Comparison of ENCODE assay signal across 25 mouse cellular contexts in the genomic region with DNA sequence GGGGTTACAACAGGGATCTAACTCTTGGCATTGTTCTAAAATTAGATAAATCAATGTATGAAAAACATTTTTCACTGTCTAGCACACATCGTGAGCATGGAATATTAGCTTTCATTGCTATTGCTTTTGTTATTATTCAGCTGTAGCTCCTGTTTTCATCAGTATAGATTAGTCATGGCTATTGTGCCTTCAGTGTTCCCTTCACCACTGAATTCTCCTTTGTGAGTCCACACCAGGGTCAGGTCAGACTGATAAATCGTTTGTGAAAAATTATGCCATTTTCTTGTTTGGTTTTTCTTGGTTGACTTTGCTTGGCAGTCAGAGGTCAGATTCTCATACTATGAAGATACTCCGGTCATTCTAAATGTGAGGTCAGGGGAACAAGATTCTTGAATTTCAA.
A peak's percentile ranks its signal among the peaks of the same experiment; 100 is the strongest.
DNase-seq lines count a peak whose midpoint lies in the region; ATAC-seq and TF ChIP-seq lines count a peak whose summit lies in the region.
"Had no signal": no experiment of that assay in that cellular context is flagged by ENCODE, and none has a peak within 500 bp of the region (broad histone marks: within the 10 kb centered on the region; RNA-seq: fewer than 3 reads in every experiment).

No protein-coding gene starts in this region.

- DNase-seq in embryo, embryonic 10 days (ENCODE audit: low spot score) = peak; percentile 39
- no peak for DNase-seq in embryo, embryonic 9.5 days (ENCODE audit: extremely low spot score)
- DNase-seq in hindbrain, embryonic 11.5 days (ENCODE audit: low spot score) = no peak
- DNase-seq in hindbrain, postnatal 0 days (ENCODE audit: low spot score) = no peak
- no peak for DNase-seq in midbrain, embryonic 10.5 days (ENCODE audit: low spot score)
- DNase-seq: adrenal gland, adult 8-10 months; adrenal gland, postnatal 25 days; cerebellum, adult 18-20 months; cerebellum, adult 9-10 months; cerebellum, postnatal 25 days; gastrocnemius, postnatal 25 days; heart, adult 18-20 months; heart, postnatal 10 days; heart, postnatal 36 days; kidney, adult 2 months had no signal

- no peaks in the 10 kb centered on the region for H3K27me3 ChIP-seq in hindbrain, embryonic 11.5 days (ENCODE audit: control insufficient read depth, insufficient read depth, low read length)
- no peaks in the 10 kb centered on the region for H3K27me3 ChIP-seq in hindbrain, postnatal 0 days (ENCODE audit: insufficient read depth, low read length)
- H3K27me3 ChIP-seq in midbrain, embryonic 16.5 days (ENCODE audit: control insufficient read depth, insufficient read depth, low read depth, low read length) = no peaks in the 10 kb centered on the region
- no peaks in the 10 kb centered on the region for H3K27me3 ChIP-seq in midbrain, embryonic 10.5 days (ENCODE audit: low read depth, poor library complexity, severe bottlenecking)
- H3K27me3 ChIP-seq: embryonic facial prominence, embryonic 13.5 days; forebrain, embryonic 12.5 days; forebrain, embryonic 15.5 days; heart, embryonic 12.5 days; heart, embryonic 15.5 days had no signal

- H3K9ac ChIP-seq in hindbrain, embryonic 11.5 days (ENCODE audit: low read depth, low read length) = no peak overlapping the region
- H3K9ac ChIP-seq in hindbrain, postnatal 0 days (replicated peaks; ENCODE audit: low read length) = no peak overlapping the region
- H3K9ac ChIP-seq in midbrain, embryonic 16.5 days (ENCODE audit: low read depth, low read length) = no peak overlapping the region
- H3K9ac ChIP-seq: embryonic facial prominence, embryonic 13.5 days; forebrain, embryonic 12.5 days; forebrain, embryonic 15.5 days; heart, embryonic 12.5 days; heart, embryonic 15.5 days had no signal

- H3K27ac ChIP-seq in hindbrain, embryonic 11.5 days (ENCODE audit: low read depth, low read length) = no peak overlapping the region
- H3K27ac ChIP-seq in hindbrain, postnatal 0 days = no peak overlapping the region
- H3K27ac ChIP-seq in midbrain, embryonic 16.5 days (ENCODE audit: low read length) = peak overlapping the region; percentile 26; the same call in 1 of the 2 replicates
- H3K27ac ChIP-seq in midbrain, embryonic 10.5 days (replicated peaks) = no peak overlapping the region
- H3K27ac ChIP-seq: embryonic facial prominence, embryonic 10.5 days; embryonic facial prominence, embryonic 13.5 days; forebrain, embryonic 12.5 days; forebrain, embryonic 15.5 days; heart, embryonic 15.5 days had no signal

- H3K4me2 ChIP-seq in hindbrain, embryonic 11.5 days (replicated peaks; ENCODE audit: low read depth, low read length) = no peak overlapping the region
- H3K4me2 ChIP-seq in hindbrain, postnatal 0 days (ENCODE audit: low read depth, low read length) = no peak overlapping the region
- no peak overlapping the region for H3K4me2 ChIP-seq in midbrain, embryonic 16.5 days (ENCODE audit: low read length)
- H3K4me2 ChIP-seq: embryonic facial prominence, embryonic 13.5 days; forebrain, embryonic 12.5 days; forebrain, embryonic 15.5 days; heart, embryonic 12.5 days; heart, embryonic 15.5 days had no signal

- H3K4me3 ChIP-seq in hindbrain, embryonic 11.5 days (ENCODE audit: low read depth, low read length) = no peak overlapping the region
- H3K4me3 ChIP-seq in hindbrain, postnatal 0 days (ENCODE audit: low read length) = no peak overlapping the region
- no peak overlapping the region for H3K4me3 ChIP-seq in midbrain, embryonic 16.5 days (ENCODE audit: low read depth, low read length)
- H3K4me3 ChIP-seq in midbrain, embryonic 10.5 days = no peak overlapping the region
- H3K4me3 ChIP-seq: embryonic facial prominence, embryonic 10.5 days; embryonic facial prominence, embryonic 13.5 days; erythroblast, embryonic 14.5 days; forebrain, embryonic 12.5 days; forebrain, embryonic 15.5 days; heart, embryonic 12.5 days; heart, embryonic 15.5 days had no signal

- ATAC-seq in hindbrain, embryonic 11.5 days (ENCODE audit: low FRiP score) = peak; percentile 67; the same call in 1 of the 2 replicates
- no peak for ATAC-seq in hindbrain, postnatal 0 days
- ATAC-seq in midbrain, embryonic 16.5 days = no peak
- ATAC-seq: activated CD4-positive, CD25-positive, alpha-beta regulatory T cell, adult 4 months; forebrain, embryonic 15.5 days; intestine, postnatal 0 days had no signal

- 27% methylated on average over 3 of the region's 3 CpGs for WGBS in hindbrain, embryonic 11.5 days
- WGBS in hindbrain, postnatal 0 days = 26% methylated on average over 3 of the region's 3 CpGs
- 24% methylated on average over 3 of the region's 3 CpGs for WGBS in midbrain, embryonic 16.5 days
- WGBS in midbrain, embryonic 10.5 days = 50% methylated on average over 3 of the region's 3 CpGs

- no peaks in the 10 kb centered on the region for H3K9me3 ChIP-seq in hindbrain, embryonic 11.5 days (ENCODE audit: control insufficient read depth, low read length)
- no peaks in the 10 kb centered on the region for H3K9me3 ChIP-seq in hindbrain, postnatal 0 days (ENCODE audit: low read length)
- H3K9me3 ChIP-seq in midbrain, embryonic 16.5 days (replicated peaks; ENCODE audit: control insufficient read depth, low read length, poor library complexity, severe bottlenecking) = no peaks in the 10 kb centered on the region
- H3K9me3 ChIP-seq in midbrain, embryonic 10.5 days (replicated peaks) = no peaks in the 10 kb centered on the region
- H3K9me3 ChIP-seq: embryonic facial prominence, embryonic 10.5 days; embryonic facial prominence, embryonic 13.5 days; forebrain, embryonic 12.5 days; forebrain, embryonic 15.5 days; heart, embryonic 12.5 days; heart, embryonic 15.5 days had no signal

- no peaks in the 10 kb centered on the region for H3K36me3 ChIP-seq in hindbrain, embryonic 11.5 days (ENCODE audit: control insufficient read depth, insufficient read depth, low read length)
- no peaks in the 10 kb centered on the region for H3K36me3 ChIP-seq in hindbrain, postnatal 0 days (ENCODE audit: insufficient read depth, low read length)
- H3K36me3 ChIP-seq in midbrain, embryonic 16.5 days (ENCODE audit: control insufficient read depth, insufficient read depth, low read length) = no peaks in the 10 kb centered on the region
- H3K36me3 ChIP-seq in midbrain, embryonic 10.5 days = no peaks in the 10 kb centered on the region
- H3K36me3 ChIP-seq: embryonic facial prominence, embryonic 10.5 days; embryonic facial prominence, embryonic 13.5 days; forebrain, embryonic 12.5 days; forebrain, embryonic 15.5 days; heart, embryonic 12.5 days; heart, embryonic 15.5 days had no signal

- TF ChIP-seq CTCF in hindbrain, postnatal 0 days (IDR thresholded peaks at IDR 0.05; ENCODE audit: low read depth) = no peak

- H3K4me1 ChIP-seq in hindbrain, embryonic 11.5 days (replicated peaks; ENCODE audit: control insufficient read depth, insufficient read depth, low read length) = peaks cover 11% of the 10 kb centered on the region
- H3K4me1 ChIP-seq in hindbrain, postnatal 0 days (ENCODE audit: insufficient read depth, low read length) = peaks cover 15% of the 10 kb centered on the region; the same call in 1 of the 2 replicates
- peaks cover 27% of the 10 kb centered on the region for H3K4me1 ChIP-seq in midbrain, embryonic 16.5 days (ENCODE audit: control insufficient read depth, insufficient read depth, low read length)
- H3K4me1 ChIP-seq in midbrain, embryonic 10.5 days = peaks cover 59% of the 10 kb centered on the region
